Mouse (Mus musculus) spleen, adult 2 months (tissue): ENCODE measurements at regions not wholly inside any gene's neighbourhood (a gene's known extent, or its start where the extent isn't known, plus 50 kb on each side); places are given as distances from the start of the nearest gene placed in this dataset.

Experiments
- CTCF ChIP-seq: fragments of 200-500 bp; IDR thresholded peaks from 2 replicates; pipeline ENCODE4 v1.5.1; 2011; ENCODE audit warnings: mild to moderate bottlenecking, inconsistent platforms; ENCODE audit not compliant: insufficient read depth, insufficient read length, insufficient replicate concordance; ENCODE audit errors: extremely low read depth
- POLR2A ChIP-seq: fragments of 200-500 bp; IDR thresholded peaks from 2 replicates; pipeline ENCODE4 v1.6.1; 2011; ENCODE audit warnings: low read depth, low read length, inconsistent platforms

GRCm38 (mm10) chr3:52531686-52532351 is 263.7 kb downstream of the Foxo1 start:
- TF ChIP-seq POLR2A (no peak), CTCF (no peak)
